Mouse (Mus musculus) heart, adult 2 months (tissue): ENCODE data around the gene Il5ra. TPM values are rescaled to one million over a fixed set of nuclear protein-coding genes. Genes with fewer than 3 reads are reported as not detected.

Source experiments
- DNase-seq, 2 experiments: peaks; one replicate each; pipeline ENCODE4 v3.0.0; 2021
- H3K27ac ChIP-seq: fragments of 200-600 bp; 2 replicates; pipeline ENCODE4 v1.8.1; 2022
- H3K27me3 ChIP-seq: fragments of 200-500 bp; 2 replicates; pipeline ENCODE4 v1.6.1; 2012; ENCODE audit warnings: mild to moderate bottlenecking, low read length, inconsistent platforms, mixed read lengths; ENCODE audit not compliant: control insufficient read depth, insufficient read depth
- H3K36me3 ChIP-seq: fragments of 200-500 bp; 2 replicates; pipeline ENCODE4 v1.6.1; 2012; ENCODE audit warnings: low read length, inconsistent platforms; ENCODE audit not compliant: control insufficient read depth, insufficient read depth
- H3K4me1 ChIP-seq: fragments of 200-500 bp; 2 replicates; pipeline ENCODE4 v1.6.1; 2011; ENCODE audit warnings: low read length; ENCODE audit not compliant: control insufficient read depth, insufficient read depth
- H3K4me3 ChIP-seq: fragments of 200-600 bp; 2 replicates; pipeline ENCODE4 v1.8.1; 2022
- H3K79me2 ChIP-seq: fragments of 200-500 bp; replicated peaks from 2 replicates; pipeline ENCODE4 v1.6.1; 2012; ENCODE audit warnings: mild to moderate bottlenecking, inconsistent platforms, low read length, moderate library complexity, mixed read lengths; ENCODE audit not compliant: control insufficient read depth, insufficient read depth
- H3K9ac ChIP-seq: fragments of 200-500 bp; 2 replicates; pipeline ENCODE4 v1.6.1; 2012; ENCODE audit warnings: low read depth, mild to moderate bottlenecking, control low read depth, inconsistent platforms, low read length, mixed read lengths
- CTCF ChIP-seq: fragments of 200-600 bp; IDR thresholded peaks from 2 replicates; pipeline ENCODE4 v1.8.1; 2022; ENCODE audit warnings: antibody characterized with exemption, mild to moderate bottlenecking, moderate library complexity
- EP300 ChIP-seq: fragments of 200-500 bp; IDR thresholded peaks from 2 replicates; pipeline ENCODE4 v1.6.1; 2011; ENCODE audit warnings: low read depth, low read length, control low read depth; ENCODE audit not compliant: insufficient read depth
- POLR2A ChIP-seq: fragments of 200-500 bp; IDR thresholded peaks from 2 replicates; pipeline ENCODE4 v1.6.1; 2011; ENCODE audit warnings: mild to moderate bottlenecking, low read depth, low read length, control low read depth; ENCODE audit not compliant: insufficient read depth
- WGBS: fragments of 180-500 bp; shearing (Covaris S2); methylation state at CpG from one replicate; pipeline ENCODE4 v1.1.7; 2018; 5-methylcytosine and 5-hydroxymethylcytosine counted together
- intact Hi-C: fragments of 180-260 bp; cut with DNase I; formaldehyde crosslinking; loops from one replicate; pipeline ENCODE4 v1.15.1; 2025
- polyA plus RNA-seq: library from polyadenylated mRNA; depleted of rRNA; stranded (reverse); fragments of >200 nt; gene quantifications from 2 replicates; pipeline ENCODE4 v1.2.3, GENCODE M21; 2012
- total RNA-seq, 2 experiments: library from RNA; stranded (reverse); gene quantifications; 2 replicates each; pipeline ENCODE4 v1.2.3; 2021

The Il5ra gene
- total and polyA plus RNA-seq, 3 experiments, result 0.06 to 0.30 TPM; not detected in 1

DNA sequence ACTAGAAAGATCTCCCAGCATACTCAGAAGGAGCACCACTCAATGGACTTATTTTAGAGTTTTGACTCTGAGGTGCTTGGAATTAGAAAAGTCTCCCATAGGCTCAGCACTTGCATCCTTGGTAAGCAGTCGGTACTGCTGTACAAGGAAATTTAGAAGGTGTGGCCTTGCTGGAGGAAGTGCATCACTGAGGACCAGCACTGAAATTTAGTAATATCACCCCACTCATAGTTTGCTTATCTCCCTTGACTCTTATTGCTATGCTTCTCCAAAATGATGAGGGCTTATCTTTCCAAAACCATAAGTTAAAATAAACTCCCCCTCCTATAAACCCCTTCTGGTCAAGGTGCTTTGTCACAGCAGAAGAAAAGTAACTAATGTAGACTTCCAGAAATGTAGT, 12.6 kb upstream of the Il5ra start:
- Histone ChIP-seq H3K9ac (no peak overlapping the region), H3K4me3 (no peak overlapping the region), H3K27me3 (no peaks in the 10 kb centered on the region), H3K36me3 (no peaks in the 10 kb centered on the region), H3K27ac (no peak overlapping the region), H3K79me2 (no peaks in the 10 kb centered on the region), H3K4me1 (no peaks in the 10 kb centered on the region)
- intact Hi-C loops, result no loop called here
- 59% methylated on average over 1 of the region's 1 CpGs for WGBS
- TF ChIP-seq POLR2A (no peak), EP300 (no peak), CTCF (no peak)
- DNase-seq, result no peak

DNA sequence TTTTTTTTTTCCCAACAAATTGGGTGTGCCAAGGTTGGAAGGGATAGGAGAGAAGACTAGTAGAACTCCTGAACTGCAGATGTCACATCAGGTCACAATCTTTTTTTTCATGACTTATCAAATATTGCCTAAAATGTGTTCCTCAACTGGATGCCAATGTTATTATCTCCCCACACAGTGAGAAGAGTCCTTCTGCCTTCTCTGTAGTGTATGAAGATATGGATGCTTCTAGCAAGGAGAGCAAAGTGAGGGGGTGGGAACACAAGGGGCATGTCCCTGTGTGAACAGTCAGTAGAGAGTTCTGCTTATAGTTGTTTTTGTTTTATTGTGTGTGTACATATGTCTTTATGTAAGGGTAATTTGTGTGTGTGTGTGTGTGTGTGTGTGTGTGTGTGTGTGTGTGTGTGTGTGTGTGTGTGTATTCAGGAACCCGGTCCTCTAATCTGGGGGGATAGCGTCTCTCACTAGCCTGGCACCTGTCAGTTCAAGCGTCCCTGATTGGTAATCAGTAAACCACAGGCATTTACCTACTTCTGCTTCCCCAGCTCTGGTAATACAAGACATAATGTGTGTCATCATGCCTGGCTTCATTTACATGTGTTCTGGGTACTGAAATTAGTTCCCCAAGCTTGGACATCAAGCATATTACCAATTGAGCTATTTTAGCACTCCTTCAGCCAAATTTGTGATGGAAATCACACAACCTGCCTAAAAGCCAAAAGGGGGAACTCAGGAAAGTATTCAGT, 11.8 kb upstream of the Il5ra start:
- Histone ChIP-seq H3K27ac (no peak overlapping the region), H3K4me3 (no peak overlapping the region), H3K79me2 (no peaks in the 10 kb centered on the region), H3K4me1 (no peaks in the 10 kb centered on the region), H3K9ac (no peak overlapping the region), H3K36me3 (no peaks in the 10 kb centered on the region), H3K27me3 (no peaks in the 10 kb centered on the region)
- intact Hi-C loops, result no loop called here
- no peak for DNase-seq
- TF ChIP-seq POLR2A (no peak), CTCF (no peak), EP300 (no peak)
- WGBS, result 68% methylated on average over 3 of the region's 3 CpGs

DNA sequence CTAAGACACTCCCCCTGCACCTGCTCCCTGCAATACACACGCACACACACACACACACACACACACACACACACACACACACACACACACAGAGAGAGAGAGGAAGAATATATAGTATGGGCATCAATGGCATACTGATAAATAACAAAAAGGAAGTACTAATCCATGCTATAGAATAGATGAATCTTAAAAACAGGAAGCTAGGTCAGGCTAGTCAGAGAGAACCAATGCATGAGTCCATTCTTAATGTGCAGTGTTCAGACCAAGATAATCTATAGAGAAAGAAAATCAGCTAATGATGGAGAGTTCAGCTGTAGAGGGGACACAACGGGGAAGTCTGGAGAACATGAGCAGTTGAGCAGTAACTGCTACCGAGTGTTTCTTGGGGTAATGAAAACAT, 9.5 kb upstream of the Il5ra start:
- no peaks in the 10 kb centered on the region for H3K4me1 ChIP-seq
- no peak overlapping the region for H3K27ac ChIP-seq
- intact Hi-C loops, result no loop called here
- no peaks in the 10 kb centered on the region for H3K36me3 ChIP-seq
- no peak overlapping the region for H3K4me3 ChIP-seq
- 53% methylated on average over 3 of the region's 3 CpGs for WGBS
- H3K9ac ChIP-seq, result no peak overlapping the region
- TF ChIP-seq EP300 (no peak), POLR2A (no peak), CTCF (no peak)
- DNase-seq, result no peak
- H3K79me2 ChIP-seq, result no peaks in the 10 kb centered on the region
- H3K27me3 ChIP-seq, result no peaks in the 10 kb centered on the region

DNA sequence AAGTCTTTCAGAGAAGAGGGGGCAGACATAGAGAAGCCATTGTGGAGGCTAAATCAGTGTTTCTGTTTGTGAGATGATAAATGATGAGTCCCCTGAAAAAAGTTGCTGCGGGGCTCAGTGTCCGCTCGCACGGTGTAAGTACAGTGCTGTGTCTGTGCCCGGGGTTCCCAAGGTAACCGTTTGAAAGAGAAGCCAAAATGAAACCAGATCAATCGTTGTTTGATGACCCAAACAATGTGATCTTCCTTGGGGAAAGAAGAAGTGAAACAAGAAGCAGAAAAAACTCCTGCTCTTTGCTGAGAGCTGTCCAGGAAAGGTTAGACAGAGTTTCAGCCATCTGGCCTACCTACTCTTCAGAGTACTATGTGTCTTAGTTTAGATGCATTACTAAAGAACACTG, 1.5 kb upstream of the Il5ra start:
- H3K4me1 ChIP-seq, result no peaks in the 10 kb centered on the region
- H3K4me3 ChIP-seq, result no peak overlapping the region
- no peak overlapping the region for H3K9ac ChIP-seq
- no peaks in the 10 kb centered on the region for H3K79me2 ChIP-seq
- DNase-seq, result no peak
- WGBS, result 73% methylated on average over 7 of the region's 7 CpGs
- no peaks in the 10 kb centered on the region for H3K36me3 ChIP-seq
- intact Hi-C loops, result no loop called here
- no peaks in the 10 kb centered on the region for H3K27me3 ChIP-seq
- TF ChIP-seq EP300 (no peak), CTCF (no peak), POLR2A (no peak)
- no peak overlapping the region for H3K27ac ChIP-seq

DNA sequence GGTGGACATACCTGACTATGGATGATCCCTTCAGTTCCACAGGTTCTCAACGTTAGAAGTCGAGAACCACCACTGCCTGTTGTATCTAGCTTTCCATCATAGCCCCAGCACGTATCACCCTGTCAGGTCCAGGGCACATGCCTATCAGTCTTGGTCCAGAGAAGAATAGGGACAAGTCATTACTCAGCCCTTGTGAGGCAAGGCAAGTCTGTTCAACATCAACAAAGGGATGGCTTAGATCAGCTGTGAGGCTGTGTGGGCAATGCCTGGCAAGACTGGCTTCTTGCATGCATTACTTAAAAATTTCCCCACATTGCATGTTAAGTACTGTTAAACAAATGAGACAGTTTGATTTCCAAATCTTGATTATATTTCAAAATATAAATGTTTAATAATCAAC, 1.0 kb downstream of the Il5ra start:
- H3K27me3 ChIP-seq, result no peaks in the 10 kb centered on the region
- 73% methylated on average over 3 of the region's 3 CpGs for WGBS
- H3K27ac ChIP-seq, result no peak overlapping the region
- intact Hi-C loops, result no loop called here
- TF ChIP-seq POLR2A (no peak), EP300 (no peak), CTCF (no peak)
- no peak overlapping the region for H3K9ac ChIP-seq
- no peaks in the 10 kb centered on the region for H3K4me1 ChIP-seq
- no peaks in the 10 kb centered on the region for H3K79me2 ChIP-seq
- DNase-seq, result no peak
- H3K36me3 ChIP-seq, result no peaks in the 10 kb centered on the region
- no peak overlapping the region for H3K4me3 ChIP-seq

DNA sequence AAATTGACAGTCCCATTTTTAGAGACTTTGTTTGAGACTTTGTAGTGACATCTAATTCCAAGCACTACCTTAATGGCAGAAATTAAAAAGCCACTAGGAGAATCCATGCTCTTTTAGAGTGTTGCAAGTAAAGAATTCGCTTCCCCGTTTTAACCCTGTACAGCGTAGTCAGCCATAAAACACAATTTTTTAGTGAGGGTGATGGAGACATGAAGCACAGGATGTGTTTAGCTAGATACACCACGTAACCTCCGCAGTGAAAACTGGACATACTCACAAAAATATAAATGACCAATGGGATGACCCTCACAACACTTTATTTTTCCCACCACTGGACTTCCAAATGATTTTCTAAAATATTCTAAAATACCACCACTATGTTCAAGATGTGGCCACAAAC, 1.6 kb downstream of the Il5ra start:
- H3K9ac ChIP-seq, result no peak overlapping the region
- no peak for DNase-seq
- no peak overlapping the region for H3K4me3 ChIP-seq
- no peaks in the 10 kb centered on the region for H3K36me3 ChIP-seq
- H3K27ac ChIP-seq, result no peak overlapping the region
- no peaks in the 10 kb centered on the region for H3K4me1 ChIP-seq
- intact Hi-C loops, result no loop called here
- H3K27me3 ChIP-seq, result no peaks in the 10 kb centered on the region
- 89% methylated on average over 5 of the region's 5 CpGs for WGBS
- TF ChIP-seq CTCF, result no peak
- TF ChIP-seq EP300, result no peak
- TF ChIP-seq POLR2A, result no peak
- H3K79me2 ChIP-seq, result no peaks in the 10 kb centered on the region
